Mouse (Mus musculus) liver, embryonic 14.5 days (tissue): ENCODE results near the gene Gm17728. TPM values are rescaled to one million over a fixed set of nuclear protein-coding genes. Genes with fewer than 3 reads are reported as not detected.

Experiments used
- ATAC-seq: fragments of 200-750 bp; cut with Nextera tagmentation; 2 replicates; pipeline ENCODE4 v1.8.0; 2017; ENCODE audit warnings: moderate number of reproducible peaks, mild to moderate bottlenecking, moderate library complexity; ENCODE audit not compliant: insufficient read depth
- DNase-seq, 3 experiments: peaks; one replicate each; pipeline ENCODE4 v3.0.0-alpha.2; 2012 to 2013; ENCODE audit warnings: low read depth in 3 of 3, low spot score in 3 of 3
- H3K27ac ChIP-seq: fragments of 300-500 bp; sonication (generic); 2 replicates; pipeline ENCODE4 v1.5.1; 2014; ENCODE audit warnings: moderate library complexity, mild to moderate bottlenecking, control low read depth, inconsistent platforms
- H3K27me3 ChIP-seq: fragments of 300-500 bp; sonication (generic); 2 replicates; pipeline ENCODE4 v1.6.1; 2014; ENCODE audit warnings: mild to moderate bottlenecking, low read length, moderate library complexity; ENCODE audit not compliant: control insufficient read depth, insufficient read depth
- H3K36me3 ChIP-seq: fragments of 300-500 bp; sonication (generic); replicated peaks from 2 replicates; pipeline ENCODE4 v1.6.1; 2014; ENCODE audit warnings: low read depth; ENCODE audit not compliant: control insufficient read depth, insufficient read depth
- H3K4me1 ChIP-seq, 2 experiments: fragments of 200-500 bp in 1 of 2; fragments of 300-500 bp in 1 of 2; sonication (generic) in 1 of 2; replicated peaks; 2 replicates each; pipeline ENCODE4 v1.6.1; 2012 to 2014; ENCODE audit warnings: antibody characterized with exemption in 1 of 2, inconsistent platforms in 1 of 2, low read length in 1 of 2; ENCODE audit not compliant: control insufficient read depth in 2 of 2, insufficient read depth in 2 of 2
- H3K4me2 ChIP-seq: fragments of 300-500 bp; sonication (generic); 2 replicates; pipeline ENCODE4 v1.6.1; 2014; ENCODE audit warnings: low read depth, mild to moderate bottlenecking, control low read depth, moderate library complexity
- H3K4me3 ChIP-seq, 2 experiments: fragments of 200-500 bp in 1 of 2; fragments of 300-500 bp in 1 of 2; sonication (generic) in 1 of 2; 2 replicates each; pipeline ENCODE4 v1.5.1; 2012 to 2014; ENCODE audit warnings: low read depth in 2 of 2, low read length in 2 of 2, mild to moderate bottlenecking in 2 of 2, control low read depth in 1 of 2, inconsistent platforms in 1 of 2, moderate library complexity in 1 of 2; ENCODE audit not compliant: insufficient read depth in 1 of 2
- H3K9ac ChIP-seq: fragments of 300-500 bp; sonication (generic); replicated peaks from 2 replicates; pipeline ENCODE4 v1.6.1; 2014; ENCODE audit warnings: mild to moderate bottlenecking, control low read depth, moderate library complexity
- H3K9me3 ChIP-seq: fragments of 300-500 bp; sonication (generic); 2 replicates; pipeline ENCODE4 v1.6.1; 2016; ENCODE audit warnings: low read length, mixed read lengths; ENCODE audit not compliant: control insufficient read depth
- CTCF ChIP-seq: IDR thresholded peaks from 2 replicates; pipeline ENCODE4 v1.5.1; 2016; ENCODE audit warnings: antibody characterized with exemption, low read depth, control low read depth
- EP300 ChIP-seq: IDR thresholded peaks from 2 replicates; pipeline ENCODE4 v1.6.1; 2016; ENCODE audit warnings: antibody characterized with exemption, low read depth
- WGBS: fragments of 180-500 bp; shearing (Covaris S2); extraction: QIAGEN DNeasy Blood & Tissue Kit; methylation state at CpG from one replicate; pipeline ENCODE4 v1.1.7; 2014; ENCODE audit not compliant: insufficient replicate concordance; 5-methylcytosine and 5-hydroxymethylcytosine counted together
- polyA plus RNA-seq, 2 experiments: library from polyadenylated mRNA; depleted of rRNA in 1 of 2; stranded (reverse) in 1 of 2; unstranded in 1 of 2; fragments of >200 nt; fragmentation: Nextera tagmentation in 1 of 2; extraction: Ambion mirVana in 1 of 2; gene quantifications; 2 replicates each; pipeline versions ENCODE4 v1.2.1 to v1.2.3; 2012 to 2014

The Gm17728 gene
- polyA plus RNA-seq, 2 experiments = not detected

GRCm38 (mm10) chr17:9419016-9419415 lies 2.8 kb upstream of the Gm17728 start:
- ATAC-seq = no peak
- no peaks in the 10 kb centered on the region for H3K36me3 ChIP-seq
- TF ChIP-seq CTCF = no peak
- TF ChIP-seq EP300 = no peak
- H3K9ac ChIP-seq = no peak overlapping the region
- no peaks in the 10 kb centered on the region for H3K9me3 ChIP-seq
- H3K4me3 ChIP-seq = no peak overlapping the region
- H3K4me2 ChIP-seq = no peak overlapping the region
- no peak overlapping the region for H3K27ac ChIP-seq
- 54% methylated on average over 2 of the region's 2 CpGs for WGBS
- no peak for DNase-seq
- no peaks in the 10 kb centered on the region for H3K4me1 ChIP-seq
- H3K27me3 ChIP-seq = no peaks in the 10 kb centered on the region

GRCm38 (mm10) chr17:9428374-9428994 lies 6.6 kb downstream of the Gm17728 start:
- ATAC-seq (no peak), DNase-seq (no peak)
- no peak overlapping the region for H3K4me3 ChIP-seq
- 56% methylated on average over 7 of the region's 7 CpGs for WGBS
- H3K9ac ChIP-seq = no peak overlapping the region
- no peak overlapping the region for H3K4me2 ChIP-seq
- H3K9me3 ChIP-seq = no peaks in the 10 kb centered on the region
- no peak for TF ChIP-seq CTCF
- no peak for TF ChIP-seq EP300
- H3K27me3 ChIP-seq = no peaks in the 10 kb centered on the region
- no peaks in the 10 kb centered on the region for H3K36me3 ChIP-seq
- no peaks in the 10 kb centered on the region for H3K4me1 ChIP-seq
- no peak overlapping the region for H3K27ac ChIP-seq

- H3K9ac ChIP-seq = no peak overlapping the region
- 50% methylated on average over 4 of the region's 4 CpGs for WGBS
- no peaks in the 10 kb centered on the region for H3K4me1 ChIP-seq
- H3K4me3 ChIP-seq = no peak overlapping the region
- DNase-seq = no peak
- ATAC-seq = no peak
- H3K27ac ChIP-seq = no peak overlapping the region
- no peaks in the 10 kb centered on the region for H3K9me3 ChIP-seq
- no peak overlapping the region for H3K4me2 ChIP-seq
- TF ChIP-seq EP300 = no peak
- TF ChIP-seq CTCF = no peak; the same call in 1 of the 2 replicates
- no peaks in the 10 kb centered on the region for H3K36me3 ChIP-seq
- no peaks in the 10 kb centered on the region for H3K27me3 ChIP-seq
These were observed 18.3 kb downstream of the Gm17728 start for GRCm38 (mm10) chr17:9439997-9440655.

GRCm38 (mm10) chr17:9456406-9456805 lies 34.5 kb downstream of the Gm17728 start:
- H3K9ac ChIP-seq = no peak overlapping the region
- H3K4me2 ChIP-seq = no peak overlapping the region
- DNase-seq (no peak), ATAC-seq (no peak)
- no peaks in the 10 kb centered on the region for H3K36me3 ChIP-seq
- TF ChIP-seq CTCF (no peak), EP300 (no peak)
- no peaks in the 10 kb centered on the region for H3K9me3 ChIP-seq
- 80% methylated on average over 5 of the region's 5 CpGs for WGBS
- no peak overlapping the region for H3K4me3 ChIP-seq
- H3K27ac ChIP-seq = no peak overlapping the region
- H3K27me3 ChIP-seq = no peaks in the 10 kb centered on the region
- no peaks in the 10 kb centered on the region for H3K4me1 ChIP-seq

- no peak overlapping the region for H3K9ac ChIP-seq
- no peak overlapping the region for H3K27ac ChIP-seq
- H3K4me3 ChIP-seq = no peak overlapping the region
These were observed 39.0 kb downstream of the Gm17728 start for GRCm38 (mm10) chr17:9460904-9461303.

More at GRCm38 (mm10) chr17:9460904-9461303, 39.0 kb downstream of the Gm17728 start:
- Histone ChIP-seq H3K4me1 (no peaks in the 10 kb centered on the region), H3K36me3 (no peaks in the 10 kb centered on the region), H3K27me3 (no peaks in the 10 kb centered on the region), H3K9me3 (no peaks in the 10 kb centered on the region), H3K4me2 (no peak overlapping the region)
- no peak for ATAC-seq
- no peak for TF ChIP-seq EP300
- no peak for TF ChIP-seq CTCF
- no peak for DNase-seq
- 40% methylated on average over 2 of the region's 2 CpGs for WGBS

Other genes with a start within 250 kb of the Gm17728 start
- not detected in 2 replicates for gene Pabpc6, start 247.7 kb downstream of the Gm17728 start, polyA plus RNA-seq (2012; rRNA removed)
- gene Pabpc6, start 247.7 kb downstream of the Gm17728 start, polyA plus RNA-seq (2014; fragmentation: Nextera tagmentation; extraction: Ambion mirVana) = not detected in 2 replicates